Mouse (Mus musculus): ENCODE results near the gene Tmem256. TPM values are rescaled to one million over a fixed set of nuclear protein-coding genes. Genes with fewer than 3 reads are reported as not detected.

Gene Tmem256
- polyA plus RNA-seq, 1 experiment from 2014 or later: 584 TPM

- H3K27me3 ChIP-seq (replicated peaks; ENCODE audit: control insufficient read depth, insufficient read depth, low read length): no peaks in the 10 kb centered on the region
- TF ChIP-seq CTCF (IDR thresholded peaks at IDR 0.05; ENCODE audit: low read depth): no peak
- H3K4me1 ChIP-seq (replicated peaks; ENCODE audit: control insufficient read depth, insufficient read depth, low read length): peaks cover 5% of the 10 kb centered on the region; the same call in 1 of the 2 replicates
- H3K36me3 ChIP-seq (ENCODE audit: control insufficient read depth, insufficient read depth): no peaks in the 10 kb centered on the region
- no peaks in the 10 kb centered on the region for H3K9me3 ChIP-seq (ENCODE audit: control insufficient read depth)
- H3K4me3 ChIP-seq (ENCODE audit: low read depth, low read length): no peak overlapping the region
- no peak overlapping the region for H3K27ac ChIP-seq (ENCODE audit: low read depth, low read length)
- WGBS: 80% methylated on average over 6 of the region's 6 CpGs
- ATAC-seq: no peak
- H3K4me2 ChIP-seq (replicated peaks; ENCODE audit: low read depth): peak overlapping the region; percentile 87
- no peak overlapping the region for H3K9ac ChIP-seq (ENCODE audit: low read depth, low read length)
Measured at GRCm38 (mm10) chr11:69878952-69879351, 40.6 kb downstream of the Tmem256 start.

- Histone ChIP-seq H3K27me3 (replicated peaks; ENCODE audit: control insufficient read depth, insufficient read depth, low read length) (no peaks in the 10 kb centered on the region), H3K27ac (ENCODE audit: low read depth, low read length) (no peak overlapping the region), H3K36me3 (ENCODE audit: control insufficient read depth, insufficient read depth) (no peaks in the 10 kb centered on the region), H3K9ac (ENCODE audit: low read depth, low read length) (peak overlapping the region; percentile 51), H3K4me2 (replicated peaks; ENCODE audit: low read depth) (peak overlapping the region; percentile 87), H3K4me3 (ENCODE audit: low read depth, low read length) (peak overlapping the region; percentile 62), H3K9me3 (ENCODE audit: control insufficient read depth) (no peaks in the 10 kb centered on the region), H3K4me1 (replicated peaks; ENCODE audit: control insufficient read depth, insufficient read depth, low read length) (peaks cover 5% of the 10 kb centered on the region; the same call in 1 of the 2 replicates)
- WGBS: 46% methylated on average over 15 of the region's 15 CpGs
- no peak for ATAC-seq
- TF ChIP-seq CTCF (IDR thresholded peaks at IDR 0.05; ENCODE audit: low read depth): no peak
Measured at GRCm38 (mm10) chr11:69879711-69880110, 41.4 kb downstream of the Tmem256 start.

DNA sequence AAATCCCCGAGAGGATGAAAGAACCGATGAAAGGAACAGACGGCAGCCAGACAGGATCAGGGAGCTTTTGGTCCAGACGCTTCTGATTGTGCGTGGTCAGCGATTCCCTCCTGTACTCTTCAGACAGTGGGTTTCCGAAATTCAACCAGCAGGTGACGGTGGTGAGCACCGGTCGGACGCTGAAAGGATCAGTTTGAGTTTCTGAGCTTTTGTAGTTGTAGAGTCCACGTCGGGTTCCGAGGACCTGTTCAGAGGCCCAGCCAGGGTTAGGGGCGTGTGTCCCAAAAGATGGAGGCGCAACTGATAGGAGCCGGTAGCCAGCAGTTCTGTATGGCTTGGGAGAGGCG lies 42.2 kb downstream of the Tmem256 start:
- Histone ChIP-seq H3K9me3 (ENCODE audit: control insufficient read depth) (no peaks in the 10 kb centered on the region), H3K27me3 (replicated peaks; ENCODE audit: control insufficient read depth, insufficient read depth, low read length) (no peaks in the 10 kb centered on the region), H3K36me3 (ENCODE audit: control insufficient read depth, insufficient read depth) (no peaks in the 10 kb centered on the region), H3K4me3 (ENCODE audit: low read depth, low read length) (peak overlapping the region; percentile 62), H3K4me1 (replicated peaks; ENCODE audit: control insufficient read depth, insufficient read depth, low read length) (peaks cover 5% of the 10 kb centered on the region; the same call in 1 of the 2 replicates), H3K9ac (ENCODE audit: low read depth, low read length) (peak overlapping the region; percentile 51), H3K27ac (ENCODE audit: low read depth, low read length) (peak overlapping the region; percentile 76), H3K4me2 (replicated peaks; ENCODE audit: low read depth) (peak overlapping the region; percentile 87)
- ATAC-seq: peak; percentile 54
- TF ChIP-seq CTCF (IDR thresholded peaks at IDR 0.05; ENCODE audit: low read depth): peak; percentile 89
- WGBS: under 1% methylated on average over 18 of the region's 18 CpGs

GRCm38 (mm10) chr11:69880853-69881603 lies 42.7 kb downstream of the Tmem256 start, which contains the start of gene Kctd11:
Gene Kctd11, minus strand, starts transcription at chr11:69881406.
- Histone ChIP-seq H3K27me3 (replicated peaks; ENCODE audit: control insufficient read depth, insufficient read depth, low read length) (no peaks in the 10 kb centered on the region), H3K4me2 (replicated peaks; ENCODE audit: low read depth) (peak within 1 kb of the TSS; percentile 87), H3K4me1 (replicated peaks; ENCODE audit: control insufficient read depth, insufficient read depth, low read length) (peaks cover 5% of the 10 kb centered on the region; the same call in 1 of the 2 replicates), H3K27ac (ENCODE audit: low read depth, low read length) (peak within 1 kb of the TSS; percentile 76), H3K4me3 (ENCODE audit: low read depth, low read length) (peak within 1 kb of the TSS; percentile 62), H3K9me3 (ENCODE audit: control insufficient read depth) (no peaks in the 10 kb centered on the region), H3K9ac (ENCODE audit: low read depth, low read length) (peak within 1 kb of the TSS; percentile 51), H3K36me3 (ENCODE audit: control insufficient read depth, insufficient read depth) (no peaks in the 10 kb centered on the region)
- peak; percentile 63 for TF ChIP-seq CTCF (IDR thresholded peaks at IDR 0.05; ENCODE audit: low read depth)
- under 1% methylated on average over 46 of the region's 46 CpGs for WGBS
- ATAC-seq: peak; percentile 69

DNA sequence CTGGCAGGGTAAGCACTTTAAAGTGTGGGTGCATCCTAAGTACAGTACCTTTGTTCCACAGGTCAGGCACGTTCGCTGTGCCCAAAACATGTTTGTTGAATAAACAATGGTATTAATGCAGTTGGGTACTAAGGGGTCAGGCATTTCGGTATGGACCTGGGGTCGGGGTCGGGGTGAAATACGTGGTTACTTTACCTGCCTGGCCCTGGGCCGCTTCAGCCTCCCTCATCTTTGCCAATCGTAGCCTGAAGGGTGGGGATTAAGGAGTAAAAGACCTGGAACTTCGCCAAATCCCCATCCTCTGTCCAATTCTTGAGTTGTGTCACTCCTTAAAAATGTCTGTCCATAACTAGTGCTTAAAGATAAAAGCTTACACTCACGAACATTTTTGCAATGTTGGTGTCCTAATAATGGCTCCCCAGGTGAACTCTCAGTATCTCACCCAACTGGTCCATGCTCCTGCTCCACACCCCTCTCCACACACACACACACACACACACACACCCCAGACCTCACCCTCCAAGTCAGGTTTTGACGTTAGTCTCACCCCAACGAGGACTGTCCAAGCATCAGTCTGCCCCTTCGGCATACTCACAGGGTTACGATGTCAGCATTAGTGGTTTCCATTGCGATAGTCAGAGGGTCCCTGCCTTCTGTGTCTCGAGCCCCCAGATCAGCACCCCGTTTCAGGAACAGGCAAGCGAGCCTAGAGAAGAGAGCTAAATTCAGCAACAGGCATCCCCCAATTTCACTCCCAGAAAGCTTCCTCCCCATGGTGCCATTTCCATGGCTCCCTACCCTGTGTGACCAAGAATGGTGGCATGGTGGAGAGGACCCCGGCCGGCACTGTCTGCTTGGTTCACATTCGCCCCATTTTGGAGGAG lies 43.7 kb downstream of the Tmem256 start:
- no peak for ATAC-seq
- Histone ChIP-seq H3K36me3 (ENCODE audit: control insufficient read depth, insufficient read depth) (no peaks in the 10 kb centered on the region), H3K9me3 (ENCODE audit: control insufficient read depth) (no peaks in the 10 kb centered on the region), H3K9ac (ENCODE audit: low read depth, low read length) (peak overlapping the region; percentile 51; the same call in 1 of the 2 replicates), H3K27ac (ENCODE audit: low read depth, low read length) (0 out of 2 replicates have a peak overlapping the region, but pooled peaks have one; percentile 76), H3K27me3 (replicated peaks; ENCODE audit: control insufficient read depth, insufficient read depth, low read length) (no peaks in the 10 kb centered on the region), H3K4me3 (ENCODE audit: low read depth, low read length) (peak overlapping the region; percentile 62), H3K4me2 (replicated peaks; ENCODE audit: low read depth) (peak overlapping the region; percentile 87), H3K4me1 (replicated peaks; ENCODE audit: control insufficient read depth, insufficient read depth, low read length) (peaks cover 5% of the 10 kb centered on the region; the same call in 1 of the 2 replicates)
- no peak for TF ChIP-seq CTCF (IDR thresholded peaks at IDR 0.05; ENCODE audit: low read depth)
- 56% methylated on average over 21 of the region's 21 CpGs for whole genome bisulfite sequencing

GRCm38 (mm10) chr11:69883066-69883465 lies 44.8 kb downstream of the Tmem256 start:
- WGBS: 67% methylated on average over 4 of the region's 4 CpGs
- H3K4me1 ChIP-seq (replicated peaks; ENCODE audit: control insufficient read depth, insufficient read depth, low read length): peaks cover 5% of the 10 kb centered on the region; the same call in 1 of the 2 replicates
- H3K4me3 ChIP-seq (ENCODE audit: low read depth, low read length): no peak overlapping the region
- peak; percentile 63 for TF ChIP-seq CTCF (IDR thresholded peaks at IDR 0.05; ENCODE audit: low read depth)
- H3K36me3 ChIP-seq (ENCODE audit: control insufficient read depth, insufficient read depth): no peaks in the 10 kb centered on the region
- no peaks in the 10 kb centered on the region for H3K9me3 ChIP-seq (ENCODE audit: control insufficient read depth)
- no peaks in the 10 kb centered on the region for H3K27me3 ChIP-seq (replicated peaks; ENCODE audit: control insufficient read depth, insufficient read depth, low read length)
- no peak for ATAC-seq
- no peak overlapping the region for H3K9ac ChIP-seq (ENCODE audit: low read depth, low read length)
- no peak overlapping the region for H3K4me2 ChIP-seq (replicated peaks; ENCODE audit: low read depth)
- H3K27ac ChIP-seq (ENCODE audit: low read depth, low read length): no peak overlapping the region

Measured in intestine, postnatal 0 days (tissue).